Mouse (Mus musculus): ENCODE data around the gene Ppp1r21.

DNA sequence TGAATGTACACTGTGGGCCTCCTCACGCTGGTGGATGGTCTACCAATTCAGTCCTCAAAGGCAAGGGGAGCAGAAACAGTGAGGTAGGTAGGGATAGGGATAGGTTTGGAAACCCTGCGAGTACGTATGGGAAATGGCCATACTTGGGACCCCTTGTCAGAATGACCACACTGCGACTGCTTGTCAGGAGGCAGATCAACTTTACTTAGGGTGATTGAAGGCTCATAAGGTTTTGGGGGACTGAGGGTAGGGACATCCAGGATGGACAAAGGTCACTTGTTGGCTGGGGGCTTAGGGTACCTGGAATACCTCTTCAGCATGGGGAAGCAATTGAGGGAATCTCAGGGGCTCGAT is 37.8 kb upstream of the Ppp1r21 start:
- no peak for TF ChIP-seq ZNF384 (IDR thresholded peaks at IDR 0.05; ENCODE audit: low read depth, low read length)
- no peak for TF ChIP-seq HCFC1 (IDR thresholded peaks at IDR 0.05; ENCODE audit: borderline replicate concordance, insufficient read depth, low read length)
- no peak for TF ChIP-seq MAFK (IDR thresholded peaks at IDR 0.05; ENCODE audit: insufficient read depth, low read depth, low read length)
